Mouse (Mus musculus) megakaryocyte, embryonic 14.5 days (primary cell): ENCODE data around the gene Hist1h2bm.

ENCODE experiments used
- FLI1 ChIP-seq: IDR thresholded peaks from 2 replicates; pipeline ENCODE4 v1.6.1; 2012; ENCODE audit warnings: low read length, inconsistent platforms, mixed read lengths
- GATA1 ChIP-seq: IDR thresholded peaks from 3 replicates; pipeline ENCODE4 v1.6.1; 2012; ENCODE audit warnings: mixed read lengths, low read length, inconsistent platforms, borderline replicate concordance

- TF ChIP-seq GATA1 (no peak), FLI1 (no peak)
These were observed 23.2 kb downstream of the Hist1h2bm start for GRCm38 (mm10) chr13:21745006-21745405.
